ENCODE assay signal across 27 mouse cellular contexts in the genomic region with DNA sequence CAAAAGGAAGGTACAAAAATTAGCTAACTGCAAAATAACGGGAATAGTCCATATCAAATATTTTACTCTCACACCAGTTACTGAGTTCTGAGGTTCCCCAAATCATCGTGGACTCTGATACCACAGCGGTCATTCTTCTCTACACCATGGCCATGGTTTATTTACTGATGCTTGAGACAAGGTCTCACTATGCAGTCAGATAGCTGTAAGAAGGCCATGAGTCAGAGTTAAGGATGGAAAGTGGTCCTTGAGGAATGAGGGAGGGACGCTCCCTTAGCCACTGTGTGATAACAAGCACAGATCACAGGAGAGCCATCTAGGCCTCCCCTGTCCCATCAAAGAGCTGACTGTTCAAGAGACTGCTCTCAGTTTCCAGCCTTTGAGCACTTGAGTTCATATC. TPM values are rescaled to one million over a fixed set of nuclear protein-coding genes. Genes with fewer than 3 reads are reported as not detected.
DNase-seq lines count a peak whose midpoint lies in the region; ATAC-seq lines count a peak whose summit lies in the region.
"Had no signal": no experiment of that assay in that cellular context is flagged by ENCODE, and none has a peak within 500 bp of the region (broad histone marks: within the 10 kb centered on the region; RNA-seq: fewer than 3 reads in every experiment).

No protein-coding gene starts in this region.

- H3K4me1 ChIP-seq in heart, embryonic 10.5 days, result no peaks in the 10 kb centered on the region
- no peaks in the 10 kb centered on the region for H3K4me1 ChIP-seq in heart, embryonic 11.5 days (ENCODE audit: control insufficient read depth, insufficient read depth, low read length)
- H3K4me1 ChIP-seq: forebrain, embryonic 15.5 days had no signal

- H3K27me3 ChIP-seq in heart, embryonic 10.5 days (ENCODE audit: insufficient read depth, poor library complexity, severe bottlenecking), result no peaks in the 10 kb centered on the region
- no peaks in the 10 kb centered on the region for H3K27me3 ChIP-seq in heart, embryonic 11.5 days (ENCODE audit: control insufficient read depth, insufficient read depth, low read length)
- H3K27me3 ChIP-seq: CH12.LX; embryonic facial prominence, embryonic 12.5 days; forebrain, embryonic 13.5 days; forebrain, embryonic 15.5 days; Patski had no signal

- H3K4me2 ChIP-seq in heart, embryonic 11.5 days, result no peak overlapping the region
- H3K4me2 ChIP-seq: embryonic facial prominence, embryonic 12.5 days; forebrain, embryonic 13.5 days; forebrain, embryonic 15.5 days had no signal

- no peaks in the 10 kb centered on the region for H3K9me3 ChIP-seq in heart, embryonic 10.5 days
- no peaks in the 10 kb centered on the region for H3K9me3 ChIP-seq in heart, embryonic 11.5 days (replicated peaks; ENCODE audit: control insufficient read depth, low read length)
- H3K9me3 ChIP-seq: embryonic facial prominence, embryonic 10.5 days; embryonic facial prominence, embryonic 12.5 days; forebrain, embryonic 13.5 days; forebrain, embryonic 15.5 days had no signal

- DNase-seq in adrenal gland, adult 2 months, result peak; percentile 8
- no peak for DNase-seq in adrenal gland, adult 8-10 months
- DNase-seq in heart, embryonic 10.5 days (ENCODE audit: low spot score), result peak; percentile 61
- DNase-seq in ovary, adult 18-20 months (ENCODE audit: low spot score), result peak; percentile 28
- no peak for DNase-seq in ovary, postnatal 36 days (ENCODE audit: low spot score)
- DNase-seq: adrenal gland, postnatal 14 days; adrenal gland, postnatal 36 days; B cell, adult 2 months; cerebellum, adult 11-12 months; cerebellum, adult 2 months; cerebellum, adult 9-10 months; cerebellum, postnatal 10 days; cerebellum, postnatal 25 days; forebrain, postnatal 0 days had no signal

- no peak overlapping the region for H3K4me3 ChIP-seq in heart, embryonic 10.5 days
- H3K4me3 ChIP-seq in heart, embryonic 11.5 days (ENCODE audit: low read depth, low read length), result no peak overlapping the region
- H3K4me3 ChIP-seq: embryonic facial prominence, embryonic 10.5 days; embryonic facial prominence, embryonic 12.5 days; forebrain, embryonic 13.5 days; forebrain, embryonic 15.5 days had no signal

- no peak overlapping the region for H3K27ac ChIP-seq in heart, embryonic 10.5 days
- H3K27ac ChIP-seq in heart, embryonic 11.5 days (ENCODE audit: low read depth, low read length), result no peak overlapping the region
- H3K27ac ChIP-seq: embryonic facial prominence, embryonic 10.5 days; embryonic facial prominence, embryonic 12.5 days; forebrain, embryonic 13.5 days; forebrain, embryonic 15.5 days had no signal

- H3K36me3 ChIP-seq in heart, embryonic 10.5 days, result no peaks in the 10 kb centered on the region
- no peaks in the 10 kb centered on the region for H3K36me3 ChIP-seq in heart, embryonic 11.5 days (ENCODE audit: control insufficient read depth, insufficient read depth, low read length)
- H3K36me3 ChIP-seq: embryonic facial prominence, embryonic 10.5 days; embryonic facial prominence, embryonic 12.5 days; forebrain, embryonic 15.5 days; G1E had no signal

- WGBS in heart, embryonic 10.5 days, result 62% methylated on average over 4 of the region's 4 CpGs
- WGBS in heart, embryonic 11.5 days (ENCODE audit: insufficient replicate concordance), result 62% methylated on average over 4 of the region's 4 CpGs

- no peak overlapping the region for H3K9ac ChIP-seq in heart, embryonic 11.5 days (ENCODE audit: low read depth, low read length)
- H3K9ac ChIP-seq: embryonic facial prominence, embryonic 12.5 days; forebrain, embryonic 13.5 days; forebrain, embryonic 15.5 days; forebrain, postnatal 0 days had no signal

- ATAC-seq in heart, embryonic 11.5 days (replicated peaks; ENCODE audit: insufficient number of reproducible peaks, low FRiP score, low TSS enrichment), result no peak
- ATAC-seq: activated CD4-positive, CD25-positive, alpha-beta regulatory T cell, adult 4 months; CD4-positive, CD25-positive, alpha-beta regulatory T cell, adult 4 months; forebrain, embryonic 13.5 days; forebrain, embryonic 15.5 days; forebrain, postnatal 0 days; Patski had no signal

RNA-seq across cellular contexts. Expression of gene Gm815, which starts 31.0 kb away (rescaled TPM):
- total RNA-seq in adrenal gland, adult 2 months (2021), result not detected
- not detected in 2 replicates for polyA plus RNA-seq in adrenal gland, adult 2 months (2012; rRNA removed)
- not detected for total RNA-seq in adrenal gland, adult 8-10 months (2022)
- not detected in 2 replicates for polyA plus RNA-seq in heart, embryonic 10.5 days (2016; fragmentation: Nextera tagmentation; extraction: Ambion mirVana)
- not detected in 2 replicates for polyA plus RNA-seq in heart, embryonic 11.5 days (2014; fragmentation: Nextera tagmentation; extraction: Ambion mirVana)
- total RNA-seq: adrenal gland, adult 18-20 months; adrenal gland, postnatal 14 days; adrenal gland, postnatal 36 days; CH12.LX; forebrain, postnatal 0 days; G1E had no signal
- polyA plus RNA-seq: activated CD4-positive, CD25-positive, alpha-beta regulatory T cell, adult 4 months; CD4-positive, CD25-positive, alpha-beta regulatory T cell, adult 4 months; cerebellum, adult 2 months; cortical plate, adult 2 months; embryonic facial prominence, embryonic 10.5 days; embryonic facial prominence, embryonic 12.5 days; embryonic facial prominence, embryonic 14.5 days; forebrain, embryonic 13.5 days; forebrain, embryonic 15.5 days; forebrain, postnatal 0 days; G1E; Patski had no signal

Comparison
In these comparisons a context has a peak if more than half of its experiments do, and no peak if none do; other contexts are left out.
1. DNase-seq: peak in adrenal gland, adult 2 months (single experiment), heart, embryonic 10.5 days (single experiment) and ovary, adult 18-20 months (single experiment); none in adrenal gland, adult 8-10 months (single experiment) and ovary, postnatal 36 days (single experiment).